Comparison of ENCODE assay signal across 18 mouse cellular contexts in genomic region chr11:74675156-74675555, GRCm38 (mm10). TPM values are rescaled to one million over a fixed set of nuclear protein-coding genes. Genes with fewer than 3 reads are reported as not detected.
DNase-seq lines count a peak whose midpoint lies in the region; ATAC-seq and TF ChIP-seq lines count a peak whose summit lies in the region.
"Had no signal": no experiment of that assay in that cellular context is flagged by ENCODE, and none has a peak within 500 bp of the region (broad histone marks: within the 10 kb centered on the region; RNA-seq: fewer than 3 reads in every experiment).

No protein-coding gene starts in this region.

- peaks cover 60 to 91% of the 10 kb centered on the region in 2 experiments for H3K36me3 ChIP-seq in CH12.LX (replicated peaks in 1 of 2; ENCODE audit: control insufficient read depth in 1 of 2, insufficient read depth in 1 of 2, low read length in 1 of 2)
- H3K36me3 ChIP-seq in heart, embryonic 11.5 days (ENCODE audit: control insufficient read depth, insufficient read depth, low read length) = peaks cover 7% of the 10 kb centered on the region; the same call in 1 of the 2 replicates

- TF ChIP-seq EP300 in CH12.LX (IDR thresholded peaks at IDR 0.05; ENCODE audit: low read length) = no peak

- no peak overlapping the region for H3K4me2 ChIP-seq in CH12.LX (ENCODE audit: insufficient read depth, low read depth, poor library complexity, severe bottlenecking)
- H3K4me2 ChIP-seq in heart, embryonic 11.5 days = no peak overlapping the region
- H3K4me2 ChIP-seq: embryonic facial prominence, embryonic 13.5 days; hindbrain, embryonic 15.5 days had no signal

- dilution Hi-C loops in CH12.LX (cut with MboI; ENCODE audit: extremely low pct_ligation_motif_present, extremely low pct_unique_long_range_greater_than_20kb, low sequenced_read_pairs) = no loop called here

- no peak for ATAC-seq in heart, embryonic 11.5 days (replicated peaks; ENCODE audit: insufficient number of reproducible peaks, low FRiP score, low TSS enrichment)
- ATAC-seq: intestine, postnatal 0 days; Patski had no signal

- peak; percentile 55 for DNase-seq in layer of hippocampus, adult 11-12 months (ENCODE audit: low spot score)
- no peak for DNase-seq in layer of hippocampus, postnatal 25 days (ENCODE audit: extremely low spot score in 1 of 2, low spot score in 1 of 2)
- peak; percentile 54 for DNase-seq in 3T3-L1 (ENCODE audit: low read depth, low spot score)
- no peak for DNase-seq in CH12.LX (ENCODE audit: extremely low read depth)
- peak; percentile 53 to 72 for DNase-seq in left cerebral cortex, postnatal 14 days (ENCODE audit: low spot score in 2 of 2)
- no peak for DNase-seq in thymus, postnatal 14 days
- DNase-seq: cerebellum, adult 8-10 months; gastrocnemius, adult 2 months; heart, adult 18-20 months; lung, adult 18-20 months; lung, postnatal 36 days; thymus, adult 2 months had no signal

- no peak for TF ChIP-seq RAD21 in CH12.LX (IDR thresholded peaks at IDR 0.05; ENCODE audit: low read depth, low read length)

- H3K27ac ChIP-seq in CH12.LX (ENCODE audit: insufficient read depth, low read depth) = no peak overlapping the region
- H3K27ac ChIP-seq in heart, embryonic 11.5 days (ENCODE audit: low read depth, low read length) = no peak overlapping the region
- H3K27ac ChIP-seq: embryonic facial prominence, embryonic 13.5 days; gastrocnemius, adult 2 months; hindbrain, embryonic 15.5 days; midbrain, embryonic 10.5 days had no signal

- no peaks in the 10 kb centered on the region for H3K4me1 ChIP-seq in CH12.LX (ENCODE audit: control insufficient read depth in 1 of 2, insufficient read depth in 2 of 2)
- H3K4me1 ChIP-seq in heart, embryonic 11.5 days (ENCODE audit: control insufficient read depth, insufficient read depth, low read length) = no peaks in the 10 kb centered on the region
- H3K4me1 ChIP-seq: embryonic facial prominence, embryonic 13.5 days; hindbrain, embryonic 15.5 days; midbrain, embryonic 10.5 days had no signal

- intact Hi-C loops in left cerebral cortex, postnatal 14 days (cut with DNase I) = loop anchor here (5.0 to 10.0 kb wide), 2 partner anchors 47 to 100 kb away; partner anchors contain the start of genes Mettl16 and Pafah1b1

- no peak overlapping the region for H3K4me3 ChIP-seq in CH12.LX (replicated peaks in 1 of 3; ENCODE audit: low read depth in 2 of 3, low read length in 2 of 3, poor library complexity in 1 of 3)
- H3K4me3 ChIP-seq in heart, embryonic 11.5 days (ENCODE audit: low read depth, low read length) = no peak overlapping the region
- H3K4me3 ChIP-seq: embryonic facial prominence, embryonic 13.5 days; gastrocnemius, adult 2 months; hindbrain, embryonic 15.5 days; midbrain, embryonic 10.5 days had no signal

- no peaks in the 10 kb centered on the region for H3K27me3 ChIP-seq in CH12.LX (replicated peaks)
- H3K27me3 ChIP-seq in heart, embryonic 11.5 days (ENCODE audit: control insufficient read depth, insufficient read depth, low read length) = no peaks in the 10 kb centered on the region
- H3K27me3 ChIP-seq: embryonic facial prominence, embryonic 13.5 days; hindbrain, embryonic 15.5 days; Patski had no signal

- H3K9ac ChIP-seq in CH12.LX (ENCODE audit: insufficient read depth, low read depth) = no peak overlapping the region
- H3K9ac ChIP-seq in heart, embryonic 11.5 days (ENCODE audit: low read depth, low read length) = no peak overlapping the region
- H3K9ac ChIP-seq: embryonic facial prominence, embryonic 13.5 days; hindbrain, embryonic 15.5 days had no signal

- in situ Hi-C loops in CH12.LX (cut with MboI; ENCODE audit: low pct_ligation_motif_present, low pct_unique_long_range_greater_than_20kb, low sequenced_read_pairs) = no loop called here

- no peak for TF ChIP-seq POLR2A in CH12.LX (IDR thresholded peaks at IDR 0.05; ENCODE audit: low read depth, low read length)

- no peaks in the 10 kb centered on the region for H3K9me3 ChIP-seq in CH12.LX (replicated peaks; ENCODE audit: low read length)
- no peaks in the 10 kb centered on the region for H3K9me3 ChIP-seq in heart, embryonic 11.5 days (replicated peaks; ENCODE audit: control insufficient read depth, low read length)
- H3K9me3 ChIP-seq: embryonic facial prominence, embryonic 13.5 days; hindbrain, embryonic 15.5 days; midbrain, embryonic 10.5 days had no signal

- H3K79me2 ChIP-seq in CH12.LX (replicated peaks; ENCODE audit: control insufficient read depth, extremely low read depth, insufficient read depth, poor library complexity, severe bottlenecking) = peaks cover 9% of the 10 kb centered on the region; the same call in 1 of the 2 replicates

- no peak for TF ChIP-seq CTCF in CH12.LX (conservative IDR thresholded peaks at IDR 0.05 in 1 of 2, IDR thresholded peaks at IDR 0.05 in 1 of 2; ENCODE audit: low read depth in 2 of 2, low read length in 2 of 2)

- 88% methylated on average over 4 of the region's 4 CpGs for WGBS in heart, embryonic 11.5 days (ENCODE audit: insufficient replicate concordance)

TF ChIP-seq in CH12.LX, 34 proteins besides CTCF, POLR2A, EP300 and RAD21:
- TF ChIP-seq ZKSCAN1 (IDR thresholded peaks at IDR 0.05; ENCODE audit: borderline replicate concordance, low read depth, low read length) (no peak), ETS1 (conservative IDR thresholded peaks at IDR 0.05; ENCODE audit: low read depth, low read length) (no peak), BHLHE40 (IDR thresholded peaks at IDR 0.05; ENCODE audit: low read depth, low read length) (no peak), POLR2AphosphoS2 (IDR thresholded peaks at IDR 0.05; ENCODE audit: low read depth, low read length) (0 out of 2 replicates have a peak, but pooled peaks have one; percentile 65), IRF4 (IDR thresholded peaks at IDR 0.05; ENCODE audit: low read depth, low read length) (no peak)

RNA-seq across cellular contexts. Expression of gene Cluh, which starts 25.9 kb away (rescaled TPM):
- total RNA-seq in layer of hippocampus, postnatal 25 days (2021) = 10 to 100 TPM; 68.2 to 77.3 TPM
- 86.4 and 120 TPM in 2 replicates for total RNA-seq in CH12.LX (2012; rRNA removed)
- 63.1 and 74.9 TPM in 2 replicates for total RNA-seq in CH12.LX (2014; rRNA removed)
- 143 and 151 TPM in 2 replicates for polyA plus RNA-seq in CH12.LX (2012; ENCODE audit: insufficient read length, low read depth)
- 10 to 100 TPM; 61.5 to 62.1 TPM for total RNA-seq in left cerebral cortex, postnatal 14 days (2021)
- polyA plus RNA-seq in heart, embryonic 11.5 days (2014; fragmentation: Nextera tagmentation; extraction: Ambion mirVana) = 27.5 and 33.1 TPM in 2 replicates

RNA-seq across cellular contexts. Expression of gene Pafah1b1, which starts 49.3 kb away (rescaled TPM):
- 100 to 1,000 TPM; 358 to 403 TPM for total RNA-seq in layer of hippocampus, postnatal 25 days (2021)
- 53.9 and 54.5 TPM in 2 replicates for total RNA-seq in CH12.LX (2012; rRNA removed)
- total RNA-seq in CH12.LX (2014; rRNA removed) = 107 and 143 TPM in 2 replicates
- polyA plus RNA-seq in CH12.LX (2012; ENCODE audit: insufficient read length, low read depth) = 136 and 140 TPM in 2 replicates
- 100 to 1,000 TPM; 441 to 446 TPM for total RNA-seq in left cerebral cortex, postnatal 14 days (2021)
- 73.7 and 79.6 TPM in 2 replicates for polyA plus RNA-seq in heart, embryonic 11.5 days (2014; fragmentation: Nextera tagmentation; extraction: Ambion mirVana)

RNA-seq across cellular contexts. Expression of gene Ccdc92b, which starts 55.8 kb away (rescaled TPM):
- 10 to 100 TPM; 21.9 to 22.6 TPM for total RNA-seq in layer of hippocampus, postnatal 25 days (2021)
- total RNA-seq in CH12.LX (2012; rRNA removed) (not detected in 2 replicates), CH12.LX (2014; rRNA removed) (not detected in 2 replicates)
- not detected in 2 replicates for polyA plus RNA-seq in CH12.LX (2012; ENCODE audit: insufficient read length, low read depth)
- 10 to 100 TPM; 23.1 to 23.4 TPM for total RNA-seq in left cerebral cortex, postnatal 14 days (2021)
- polyA plus RNA-seq in heart, embryonic 11.5 days (2014; fragmentation: Nextera tagmentation; extraction: Ambion mirVana) = 2.8 and 3.5 TPM in 2 replicates

Comparison
In these comparisons a context has a peak if more than half of its experiments do, and no peak if none do; other contexts are left out.
1. DNase-seq: peak in layer of hippocampus, adult 11-12 months (single experiment), 3T3-L1 (single experiment) and left cerebral cortex, postnatal 14 days (2 of 2); none in layer of hippocampus, postnatal 25 days (0 of 2), CH12.LX (single experiment) and thymus, postnatal 14 days (single experiment).
2. RNA of gene Ccdc92b, which starts 55.8 kb away (total RNA-seq): 23.1 to 23.4 TPM in left cerebral cortex, postnatal 14 days and 21.9 to 22.6 TPM in layer of hippocampus, postnatal 25 days; not detected in CH12.LX; every median in the first group is over 10 times any median in the second.